Mouse (Mus musculus) stomach, postnatal 0 days (tissue): Measurements from ENCODE around the gene Lipc.

Experiments used
- CTCF ChIP-seq: IDR thresholded peaks from 2 replicates; pipeline ENCODE4 v1.5.1; 2016; ENCODE audit warnings: antibody characterized with exemption, low read depth, mild to moderate bottlenecking, moderate library complexity
- EP300 ChIP-seq: optimal IDR thresholded peaks from 2 replicates; pipeline ENCODE3; 2016; ENCODE audit warnings: antibody characterized with exemption

- TF ChIP-seq CTCF (peak; percentile 62), EP300 (no peak)
Observed at GRCm38 (mm10) chr9:70843270-70843669, 108.8 kb downstream of the Lipc start.
